Mouse (Mus musculus): ENCODE data around the gene Entpd2.

Gene Entpd2

GRCm38 (mm10) chr2:25430395-25431233 is 34.9 kb downstream of the Entpd2 start:
- no peak for DNase-seq

DNA sequence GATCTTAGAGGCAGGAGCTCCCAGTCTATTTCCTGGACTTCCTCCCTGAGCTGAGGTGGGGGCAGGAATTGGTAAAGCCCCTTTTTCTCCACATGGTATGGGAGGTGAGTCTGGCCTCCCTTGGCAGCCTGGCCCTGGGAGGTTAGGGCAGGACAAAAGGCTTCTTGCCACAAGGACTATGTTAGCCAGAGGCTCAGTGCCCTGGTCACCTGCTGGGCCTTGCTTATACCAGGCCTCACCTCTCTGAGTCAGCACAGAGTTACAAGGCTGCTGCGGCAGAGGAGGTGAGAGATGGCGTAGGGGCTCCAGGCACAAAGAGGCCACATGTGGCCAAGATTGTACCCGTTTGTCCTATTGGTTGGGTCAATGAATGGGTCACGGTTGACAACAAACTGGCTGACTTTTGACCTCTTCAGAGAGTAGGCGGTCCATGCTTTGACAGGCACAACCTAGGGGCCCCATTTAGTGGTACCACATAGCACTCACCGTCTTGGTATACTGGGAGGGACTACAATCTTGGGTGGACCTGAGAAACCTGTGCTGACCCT is 35.7 kb downstream of the Entpd2 start:
- no peak for DNase-seq

DNA sequence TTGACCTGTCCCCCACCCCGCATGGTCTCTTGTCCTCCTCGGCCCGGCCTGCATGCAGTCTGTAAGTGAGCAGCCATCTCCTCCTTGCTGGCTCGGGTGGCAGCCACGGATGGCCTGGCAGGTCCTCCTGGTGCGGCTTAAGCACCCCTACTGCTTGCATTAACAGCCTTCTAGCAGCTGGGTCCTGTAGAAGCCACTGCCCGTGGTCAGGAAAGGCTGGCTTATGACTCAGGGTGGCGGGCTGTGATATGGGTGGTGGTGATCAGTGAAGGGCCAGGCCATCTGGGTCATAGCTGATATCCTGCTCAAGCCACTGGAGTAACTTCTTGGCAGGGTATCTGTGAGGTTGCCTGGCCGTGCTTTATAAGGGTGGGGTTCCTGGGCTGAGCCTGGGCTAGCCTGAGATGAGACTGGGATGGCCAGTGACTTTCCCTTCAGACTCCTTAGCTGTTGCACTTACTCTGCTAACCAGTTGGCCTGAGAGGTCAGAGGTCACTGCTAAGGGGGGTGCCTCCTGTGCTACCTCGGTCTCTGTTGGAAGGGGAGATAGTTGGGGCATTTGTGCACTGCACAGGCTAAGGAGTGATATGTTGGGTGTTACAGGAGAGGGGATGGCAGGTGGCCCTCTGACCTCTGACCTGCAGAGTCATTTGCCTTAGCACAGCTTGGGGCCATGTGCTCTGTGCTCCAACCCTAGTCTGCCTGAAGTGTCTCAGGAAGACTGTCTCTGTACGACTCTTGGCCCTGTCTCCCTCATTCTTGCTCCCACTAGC is 36.8 kb downstream of the Entpd2 start:
- DNase-seq: no peak

DNA sequence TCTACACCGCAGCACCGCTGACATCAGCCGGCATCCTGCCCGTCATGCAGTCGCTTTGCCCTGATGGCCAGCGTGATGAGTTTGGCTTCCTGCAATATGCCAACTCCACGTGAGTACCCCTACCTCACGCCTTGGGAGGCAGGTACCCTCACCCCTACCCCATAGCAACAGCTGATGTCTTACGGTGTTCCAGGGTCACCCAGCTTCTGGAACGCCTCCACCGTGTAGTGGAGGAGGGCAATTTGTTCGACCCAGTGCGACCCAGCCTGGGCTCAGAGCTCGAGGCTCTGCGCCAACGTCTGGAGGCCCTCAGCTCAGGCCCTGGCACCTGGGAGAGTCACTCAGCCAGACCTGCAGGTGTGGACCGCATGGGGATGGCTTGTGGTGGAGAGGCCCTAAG is 37.4 kb downstream of the Entpd2 start:
- no peak for DNase-seq

DNA sequence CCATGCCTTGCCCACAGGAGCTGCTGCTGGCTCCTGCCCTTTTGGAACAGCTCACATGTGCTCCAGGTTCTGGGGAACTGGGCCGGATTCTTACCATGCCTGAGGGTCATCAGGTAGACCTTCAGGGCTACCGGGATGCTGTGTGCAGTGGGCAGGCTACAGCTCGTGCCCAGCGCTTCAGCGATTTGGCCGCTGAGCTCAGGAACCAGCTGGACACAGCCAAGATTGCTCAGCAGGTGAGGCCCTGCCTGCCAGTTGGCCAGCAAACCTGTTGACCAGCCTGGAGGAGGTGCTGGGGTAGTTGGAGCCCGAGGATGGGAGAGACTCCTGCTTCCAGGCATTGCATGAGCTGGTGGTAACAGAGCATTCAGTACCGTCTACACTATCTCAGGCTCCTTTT is 38.6 kb downstream of the Entpd2 start:
- DNase-seq: no peak

GRCm38 (mm10) chr2:25436286-25436820 is 40.7 kb downstream of the Entpd2 start:
- DNase-seq: no peak

DNA sequence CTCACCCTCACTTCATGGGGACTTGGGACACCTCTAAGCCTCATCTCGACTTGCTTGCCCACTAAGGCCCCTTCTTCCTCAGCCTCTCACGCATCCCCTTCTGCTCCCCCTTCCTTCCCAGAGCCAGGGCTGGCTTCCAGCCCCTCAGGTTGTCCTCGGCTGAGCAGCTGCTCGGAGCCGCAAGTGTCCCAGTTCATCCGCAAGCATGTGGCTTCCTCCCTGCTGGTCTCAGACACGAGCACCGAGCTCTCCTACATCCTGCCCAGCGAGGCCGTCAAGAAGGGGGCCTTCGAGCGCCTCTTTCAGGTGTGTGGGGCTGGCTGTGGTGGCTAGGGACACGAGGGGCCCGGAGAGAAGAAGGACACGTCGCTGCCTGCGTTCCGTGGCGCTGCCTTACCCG is 45.4 kb downstream of the Entpd2 start:
- DNase-seq: no peak

DNA sequence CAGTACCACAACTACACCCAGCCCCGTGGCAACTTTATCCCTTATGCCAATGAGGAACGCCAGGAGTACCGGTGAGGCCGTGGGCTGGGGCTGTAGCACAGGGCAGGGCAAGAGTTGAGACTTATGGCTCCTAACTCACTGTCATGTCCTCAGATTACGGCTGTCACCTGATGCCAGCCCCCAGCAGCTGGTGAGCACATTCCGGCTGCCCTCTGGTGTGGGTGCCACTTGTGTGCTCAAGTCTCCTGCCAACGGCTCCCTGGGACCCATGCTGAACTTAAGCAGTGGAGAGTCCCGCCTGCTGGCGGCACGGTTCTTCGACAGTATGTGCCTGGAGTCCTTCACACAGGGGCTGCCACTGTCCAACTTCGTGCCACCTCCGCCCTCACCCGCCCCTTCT is 47.0 kb downstream of the Entpd2 start:
- DNase-seq: no peak

Measured in thymus, postnatal 4 days (tissue).